Mouse (Mus musculus): Measurements from ENCODE around the gene Phactr3. TPM values are rescaled to one million over a fixed set of nuclear protein-coding genes. Genes with fewer than 3 reads are reported as not detected.

Phactr3 gene
- total RNA-seq, 2 experiments from 2014 or later, result 133 to 153 TPM

GRCm38 (mm10) chr2:178137518-178137917 lies 18.7 kb downstream of the Phactr3 start:
- DNase-seq, result peak; percentile 49 to 56

DNA sequence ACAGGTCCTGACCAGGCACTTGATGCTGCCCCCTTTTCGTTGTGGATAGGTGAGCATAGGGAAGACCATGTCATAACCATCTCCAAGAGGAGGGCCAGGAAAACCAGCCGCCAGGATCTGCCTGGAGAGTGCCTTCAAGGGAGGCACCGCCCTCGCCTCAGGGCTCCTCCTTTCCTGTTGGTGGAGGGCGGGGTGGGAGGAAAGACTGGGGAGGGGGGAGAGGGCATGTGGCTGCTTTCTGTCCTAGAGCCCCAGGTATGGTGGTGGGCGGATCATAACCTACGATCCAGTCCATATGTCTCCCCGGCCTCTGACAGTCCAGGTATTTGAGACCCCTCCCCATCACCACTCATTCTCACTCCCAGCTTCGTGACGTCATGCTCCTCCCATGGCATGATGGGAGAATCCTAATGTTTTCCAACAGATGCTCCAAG lies 22.7 kb downstream of the Phactr3 start:
- DNase-seq, result peak; percentile 75 to 78

GRCm38 (mm10) chr2:178142291-178143023 lies 23.7 kb downstream of the Phactr3 start:
- DNase-seq, result peak; percentile 35 to 39

DNA sequence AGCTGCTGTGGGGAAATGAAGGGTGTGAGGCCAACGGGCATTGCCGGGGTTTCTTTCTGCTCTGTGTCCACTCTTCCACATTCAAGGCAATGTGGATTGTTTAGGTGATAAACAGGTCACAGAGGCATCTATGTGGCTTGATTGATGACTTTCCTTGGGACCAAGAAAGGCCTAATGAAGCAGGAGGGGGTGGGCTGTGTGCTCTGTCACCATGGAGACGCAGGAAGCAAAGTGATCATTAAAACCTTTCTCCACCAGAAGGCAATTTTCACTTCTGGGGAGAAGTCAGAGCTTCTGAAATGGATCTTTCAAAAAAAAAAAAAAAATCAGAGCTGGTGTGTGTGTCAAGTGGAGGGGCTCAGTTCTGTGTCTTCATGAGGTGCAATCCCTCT lies 24.2 kb downstream of the Phactr3 start:
- DNase-seq, result no peak

- no peak for DNase-seq
Observed at GRCm38 (mm10) chr2:178143898-178144297, 25.1 kb downstream of the Phactr3 start.

GRCm38 (mm10) chr2:178149312-178149711 lies 30.5 kb downstream of the Phactr3 start:
- DNase-seq, result no peak

DNA sequence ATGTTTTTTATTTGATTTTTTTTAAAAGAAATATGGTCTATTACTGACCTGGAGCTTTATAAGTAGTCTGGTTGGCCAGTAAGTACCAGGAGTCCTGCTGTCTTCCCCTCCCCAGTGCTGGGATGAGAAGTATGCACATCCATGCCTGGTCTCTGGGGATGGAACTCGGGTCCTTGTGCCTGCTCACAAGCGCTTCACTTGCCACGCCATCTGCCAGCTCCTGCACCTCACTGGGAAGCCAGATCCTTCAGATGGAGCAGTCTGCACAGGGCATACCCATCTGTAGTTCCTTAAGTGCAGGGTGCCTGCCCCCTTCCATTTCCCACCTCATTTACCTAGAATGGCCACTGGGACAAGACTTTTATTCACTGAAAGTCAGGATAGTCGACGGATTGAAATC lies 31.9 kb downstream of the Phactr3 start:
- DNase-seq, result no peak

GRCm38 (mm10) chr2:178153601-178154000 lies 34.8 kb downstream of the Phactr3 start:
- no peak for DNase-seq

- DNase-seq, result no peak
Observed at GRCm38 (mm10) chr2:178154129-178154528, 35.4 kb downstream of the Phactr3 start.

GRCm38 (mm10) chr2:178154576-178154975 lies 35.8 kb downstream of the Phactr3 start:
- no peak for DNase-seq

DNA sequence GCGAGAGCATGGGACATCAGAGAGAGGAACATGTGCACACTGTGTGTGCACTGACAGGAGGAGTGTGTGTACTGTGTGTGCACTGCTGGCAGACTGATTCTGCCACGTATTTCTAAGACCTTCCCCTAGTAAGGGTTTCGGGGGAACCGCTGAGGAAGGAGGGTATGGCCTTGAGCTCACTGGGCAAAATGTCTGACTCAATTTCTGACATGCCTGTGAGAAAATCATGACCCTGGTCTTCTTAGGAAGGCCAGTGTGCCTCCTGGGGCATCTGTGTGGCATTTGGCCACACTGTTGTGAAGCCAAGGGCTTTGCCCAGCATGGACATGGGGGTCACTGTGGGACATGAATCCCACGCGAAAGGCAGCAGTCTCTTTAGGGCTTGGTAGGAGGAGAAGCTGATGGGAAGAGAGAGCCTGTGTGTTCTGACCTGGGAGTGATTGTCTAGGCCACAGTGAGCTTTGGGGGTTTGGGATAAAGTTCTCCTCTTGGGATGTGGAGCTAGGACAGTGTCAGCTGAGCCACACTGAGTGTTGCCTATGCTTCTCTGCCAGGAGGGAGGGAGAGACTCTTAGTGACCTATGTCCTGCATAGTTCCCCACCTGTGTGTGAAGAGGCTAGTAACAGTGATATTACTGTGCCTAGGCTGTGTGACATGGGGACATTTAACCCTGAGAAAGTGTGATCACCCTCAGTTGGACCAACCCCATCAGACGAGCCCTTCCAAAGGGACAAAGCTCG lies 36.6 kb downstream of the Phactr3 start:
- DNase-seq, result no peak

DNA sequence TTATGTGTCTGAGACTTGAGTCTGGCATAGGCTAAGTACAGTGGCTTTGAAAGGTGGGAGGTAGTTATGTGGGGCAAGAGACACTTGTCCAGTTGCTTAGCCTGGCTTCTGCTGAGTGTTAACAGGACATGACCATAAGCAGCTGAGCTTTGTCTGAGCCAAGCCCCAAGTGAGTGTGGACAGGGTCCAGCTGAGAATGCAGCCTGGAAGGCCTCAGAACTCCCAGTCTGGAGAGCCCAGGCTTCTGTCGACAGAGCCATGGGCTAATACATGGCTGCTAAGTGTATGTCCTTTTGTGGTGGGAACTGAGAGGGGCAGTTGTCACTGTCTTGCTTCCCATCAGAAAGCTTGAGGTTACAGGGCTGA lies 37.1 kb downstream of the Phactr3 start:
- no peak for DNase-seq

DNA sequence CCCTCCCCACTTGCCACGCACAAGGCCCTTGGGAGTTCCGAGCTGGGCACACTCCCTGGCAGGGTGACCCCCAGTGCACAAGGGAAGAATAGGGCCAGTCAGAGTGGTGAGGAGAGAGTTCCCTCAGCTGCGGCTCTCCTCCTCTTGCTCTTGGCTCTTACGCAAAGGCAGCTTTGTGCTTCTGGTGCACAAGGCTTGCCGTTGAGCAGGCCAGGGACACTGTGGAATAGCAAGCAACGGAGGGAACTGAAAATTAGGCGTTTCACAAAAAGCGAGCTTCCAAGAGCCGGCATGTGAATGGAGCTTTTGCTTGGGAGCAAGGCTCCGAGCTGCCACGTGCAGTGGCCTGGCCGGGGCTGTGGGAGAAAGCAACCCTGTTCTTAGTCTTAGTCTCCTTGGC lies 40.2 kb downstream of the Phactr3 start:
- peak; percentile 71 to 80 for DNase-seq

DNA sequence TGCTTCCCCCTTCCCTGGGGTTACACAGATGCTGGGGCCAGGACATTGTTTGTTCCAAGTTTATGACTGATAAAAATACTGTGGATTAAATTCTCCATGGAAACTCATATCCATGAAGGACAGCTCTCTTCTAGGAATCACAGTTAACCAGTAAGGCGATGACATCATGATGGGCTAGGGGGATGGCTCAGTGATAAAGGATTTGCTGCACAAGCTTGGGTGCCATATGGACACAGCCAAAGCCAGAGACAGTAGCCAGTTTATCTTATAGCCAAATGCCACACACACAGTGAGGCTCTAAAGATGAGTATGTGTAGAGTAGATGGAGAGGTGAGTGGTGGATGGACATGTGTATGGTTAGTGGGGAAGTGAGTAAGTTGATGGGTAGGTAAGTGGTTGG lies 45.2 kb downstream of the Phactr3 start:
- DNase-seq, result no peak

DNA sequence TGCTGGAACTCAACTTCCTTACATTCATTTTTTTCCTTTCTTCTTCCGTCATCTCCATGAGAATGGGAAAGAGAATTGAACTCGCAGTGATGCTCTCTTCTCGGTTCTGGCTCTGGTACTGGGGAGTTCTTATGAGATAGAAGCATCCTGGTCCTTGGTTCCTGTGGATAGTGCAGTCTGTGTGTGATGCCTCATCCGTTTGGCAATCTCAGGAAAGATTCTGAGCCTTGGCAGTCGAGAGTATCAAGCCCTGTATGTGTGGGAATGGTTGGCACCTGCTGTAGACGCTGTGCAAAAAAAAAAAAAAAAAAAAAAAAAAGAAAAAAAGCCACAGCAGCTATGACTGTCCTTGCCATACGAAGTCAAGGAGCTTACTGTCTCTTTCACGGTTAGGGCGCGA lies 47.2 kb downstream of the Phactr3 start:
- no peak for DNase-seq

GRCm38 (mm10) chr2:178169983-178170382 lies 51.2 kb downstream of the Phactr3 start:
- no peak for DNase-seq

DNA sequence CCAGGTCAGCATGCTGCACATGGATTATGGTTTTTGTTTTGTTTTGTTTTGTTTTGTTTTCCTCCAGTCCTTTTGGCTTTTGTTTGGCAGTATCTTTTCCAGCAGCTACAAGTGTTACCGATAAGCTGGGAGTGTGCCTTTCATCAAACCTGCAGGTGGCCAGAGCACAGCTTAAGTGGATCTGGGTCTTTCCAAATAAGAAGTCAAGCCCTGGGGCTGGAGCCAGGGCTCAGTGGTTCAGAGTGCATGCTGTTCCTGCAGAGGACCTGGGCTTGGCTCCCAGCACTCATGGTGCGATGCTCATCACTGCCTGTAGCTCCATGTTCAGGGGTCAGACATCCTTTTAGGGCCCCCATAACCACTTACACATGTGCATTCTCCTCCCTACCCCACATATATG lies 55.2 kb downstream of the Phactr3 start:
- no peak for DNase-seq

GRCm38 (mm10) chr2:178175286-178175931 lies 56.6 kb downstream of the Phactr3 start:
- peak; percentile 50 to 51 for DNase-seq

- DNase-seq, result no peak
Observed at GRCm38 (mm10) chr2:178184251-178184650, 65.5 kb downstream of the Phactr3 start.

DNA sequence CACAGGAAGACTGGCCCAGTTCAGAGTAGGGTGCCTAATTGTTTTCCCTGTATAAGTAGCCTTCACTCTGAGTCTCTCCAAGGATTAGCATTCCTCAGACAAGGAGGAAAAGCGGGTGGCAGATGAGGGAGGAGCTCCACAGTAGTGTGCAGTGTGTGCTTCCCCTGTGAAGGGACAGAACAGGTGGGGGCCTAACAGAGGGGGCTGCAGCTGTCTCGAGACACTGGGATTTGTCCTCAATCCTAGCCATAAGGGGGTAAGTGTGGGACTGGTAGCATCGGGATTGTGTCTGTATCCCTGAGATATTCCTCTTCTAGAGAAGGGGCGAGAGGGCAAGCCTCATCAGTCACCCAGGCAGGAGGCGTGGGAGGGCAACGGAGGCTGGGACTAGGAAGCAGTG lies 66.1 kb downstream of the Phactr3 start:
- DNase-seq, result no peak

DNA sequence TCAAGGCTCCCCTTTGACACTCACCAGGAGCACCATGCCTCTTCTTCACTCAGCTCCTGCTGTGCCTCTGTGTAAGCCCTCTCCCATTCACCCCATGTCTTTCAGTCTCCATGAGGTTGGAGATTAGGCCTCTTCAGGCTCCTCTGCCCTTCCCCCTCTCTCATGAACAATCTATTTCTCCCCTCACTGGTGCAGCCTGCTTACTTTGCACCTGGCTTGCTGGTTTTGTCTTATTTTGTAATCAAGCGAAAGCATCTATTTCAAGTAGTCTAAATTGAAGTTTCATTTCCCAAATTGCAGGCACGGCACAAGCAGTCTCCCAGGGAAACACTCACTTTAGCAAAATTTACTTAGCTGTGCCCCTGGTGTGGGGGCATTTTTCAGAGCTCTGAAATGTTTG lies 70.2 kb downstream of the Phactr3 start:
- DNase-seq, result no peak

- peak; percentile 45 to 50 for DNase-seq
Observed at GRCm38 (mm10) chr2:178192881-178193280, 74.1 kb downstream of the Phactr3 start.

DNA sequence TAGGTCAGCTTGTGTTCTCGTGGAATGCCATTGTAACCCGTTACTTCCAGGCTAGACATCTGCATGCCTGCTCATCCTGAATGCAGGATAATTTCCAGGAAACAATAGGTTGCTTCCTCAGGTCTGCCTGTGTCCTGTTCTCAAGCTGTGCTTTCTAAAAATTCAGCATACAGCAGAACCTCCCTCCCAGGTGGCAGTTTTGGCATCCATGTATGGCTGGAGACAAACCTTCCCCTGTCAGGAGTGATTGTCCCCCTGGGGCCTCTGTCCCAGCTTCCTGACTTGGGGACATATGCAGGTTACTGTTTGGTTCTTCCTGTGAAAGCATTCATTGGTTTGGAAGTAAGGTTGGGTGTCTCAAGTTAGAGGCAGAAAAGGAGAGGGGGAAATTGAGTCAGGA lies 74.7 kb downstream of the Phactr3 start:
- DNase-seq, result no peak

DNA sequence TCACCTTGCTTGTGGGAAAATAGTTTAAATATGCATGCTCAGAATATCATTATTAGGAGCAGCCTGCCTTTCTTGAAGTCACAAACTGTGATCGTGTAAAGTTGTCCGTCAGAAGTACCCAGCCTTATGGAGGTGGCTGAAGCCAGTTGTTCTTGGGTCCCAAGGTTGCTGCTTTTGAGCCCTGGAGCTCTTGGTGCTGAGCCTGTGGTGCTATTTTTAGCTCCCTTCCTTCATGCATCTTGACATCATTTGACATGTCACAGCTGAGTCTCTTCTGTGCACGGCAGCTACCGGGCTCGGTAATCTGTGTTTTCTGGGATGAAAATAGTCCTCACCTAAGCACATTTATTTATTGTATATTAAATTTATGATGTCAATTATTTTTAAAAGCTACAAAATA lies 76.1 kb downstream of the Phactr3 start:
- no peak for DNase-seq

Data from layer of hippocampus, postnatal 36 days (tissue).